Mouse (Mus musculus): ENCODE measurements around the gene 2010111I01Rik. TPM values are rescaled to one million over a fixed set of nuclear protein-coding genes. Genes with fewer than 3 reads are reported as not detected.
A peak's percentile ranks its signal among the peaks of the same experiment; 100 is the strongest.
"Not testable (repeated sequence)": the region's sequence is repeated elsewhere in the genome, so short reads cannot be mapped to it uniquely, and the experiment has no call there.

2010111I01Rik gene
- polyA plus RNA-seq, 1 experiment from 2014 or later: 134 TPM

DNA sequence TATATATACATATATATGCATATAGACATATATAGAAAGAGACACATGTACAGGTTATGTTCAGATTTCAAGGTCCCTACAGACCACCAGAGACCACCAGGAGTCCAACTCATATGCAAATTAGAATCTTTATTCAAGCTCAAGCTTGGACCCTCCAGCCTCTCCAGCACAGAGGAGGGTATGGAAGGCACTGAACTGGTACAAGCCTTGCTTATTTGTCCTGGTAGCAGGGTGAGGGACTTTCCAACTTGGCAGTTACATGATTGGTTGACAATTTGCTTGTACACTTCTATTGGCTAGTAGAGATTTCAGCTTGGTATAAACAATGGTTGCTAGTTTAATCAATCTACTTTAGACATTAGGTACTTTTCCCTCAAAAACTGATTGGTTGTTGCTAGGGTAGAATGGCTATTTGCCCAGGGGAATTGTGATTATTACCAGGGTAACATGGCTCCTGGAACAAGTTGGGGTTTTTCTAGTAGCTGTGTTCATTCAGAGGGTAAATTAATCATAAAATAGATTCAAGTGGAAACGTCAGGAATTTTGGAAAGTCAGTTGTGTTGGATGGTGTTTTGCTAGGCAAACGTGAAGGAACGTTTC is 25.3 kb downstream of the 2010111I01Rik start:
- no peak overlapping the region for H3K4me2 ChIP-seq (ENCODE audit: low read depth, severe bottlenecking)

DNA sequence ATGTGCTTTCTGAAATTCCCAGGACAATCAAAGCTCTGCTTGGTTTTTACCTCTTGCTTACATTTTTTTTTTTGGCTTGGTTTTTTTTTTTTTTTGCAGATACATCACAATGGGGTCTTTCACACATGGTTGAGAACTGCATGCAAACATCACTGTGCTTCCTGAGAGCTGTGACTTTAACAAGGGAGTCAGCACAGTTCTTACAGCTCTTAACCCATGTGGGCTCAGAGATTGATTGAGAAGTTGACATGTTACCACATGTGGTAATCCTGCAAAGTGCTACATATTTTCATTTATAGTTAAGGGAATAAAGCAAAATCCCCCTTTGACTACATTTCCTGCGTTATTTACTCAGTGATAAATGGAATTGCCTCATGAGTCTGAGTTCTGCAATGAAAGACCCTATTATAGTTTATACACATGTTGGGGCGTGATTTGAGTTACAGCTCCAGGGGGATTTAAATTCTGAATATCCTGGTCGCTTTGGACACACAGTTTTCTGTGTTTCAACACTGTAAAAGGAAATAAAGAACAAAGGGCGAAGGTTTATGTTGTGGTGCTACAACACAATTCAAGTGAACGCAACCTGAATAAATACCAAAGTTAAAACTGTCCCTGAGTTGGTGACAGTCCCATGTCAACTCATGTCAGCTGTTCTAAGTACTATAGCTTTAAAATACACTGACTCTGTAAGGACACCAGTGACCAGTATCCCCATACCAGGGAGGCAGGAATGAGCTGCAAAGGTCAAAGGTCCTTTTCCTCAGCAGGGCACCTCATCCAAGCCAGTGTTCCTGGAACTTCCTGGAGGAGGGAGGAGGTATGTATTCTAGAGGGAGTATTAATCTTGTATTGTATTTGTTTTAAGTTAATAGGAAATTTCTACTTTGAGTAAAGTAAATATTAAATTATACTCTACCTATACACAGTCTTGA is 29.1 kb downstream of the 2010111I01Rik start:
- no peak overlapping the region for H3K4me3 ChIP-seq (ENCODE audit: low read depth, low read length)
- no peak overlapping the region for H3K9ac ChIP-seq (ENCODE audit: low read length)
- no peak overlapping the region for H3K4me2 ChIP-seq (ENCODE audit: low read depth, severe bottlenecking)
- H3K4me1 ChIP-seq (ENCODE audit: control insufficient read depth, insufficient read depth, low read length): 0 out of 2 replicates have a peak, but pooled peaks cover 2% of the 10 kb centered on the region
- no peaks in the 10 kb centered on the region for H3K27me3 ChIP-seq (ENCODE audit: control insufficient read depth, insufficient read depth, low read length)
- ATAC-seq (ENCODE audit: insufficient number of reproducible peaks, low FRiP score, low TSS enrichment, low read depth): peak; percentile 73
- H3K27ac ChIP-seq (replicated peaks; ENCODE audit: low read depth, low read length): peak overlapping the region; percentile 62; the same call in 1 of the 2 replicates
- WGBS: 63% methylated on average over 5 of the region's 5 CpGs
- no peak for DNase-seq (ENCODE audit: low spot score)
- H3K36me3 ChIP-seq (ENCODE audit: control insufficient read depth, insufficient read depth, low read length): no peaks in the 10 kb centered on the region
- H3K9me3 ChIP-seq (ENCODE audit: control insufficient read depth, low read length): no peaks in the 10 kb centered on the region

More for the DNA sequence above, 25.3 kb downstream of the 2010111I01Rik start:
- no peaks in the 10 kb centered on the region for H3K36me3 ChIP-seq (ENCODE audit: control insufficient read depth, insufficient read depth, low read length)
- H3K27ac ChIP-seq (replicated peaks; ENCODE audit: low read depth, low read length): no peak overlapping the region
- no peaks in the 10 kb centered on the region for H3K27me3 ChIP-seq (ENCODE audit: control insufficient read depth, insufficient read depth, low read length)
- H3K9ac ChIP-seq (ENCODE audit: low read length): no peak overlapping the region
- H3K9me3 ChIP-seq (ENCODE audit: control insufficient read depth, low read length): no peaks in the 10 kb centered on the region
- H3K4me3 ChIP-seq (ENCODE audit: low read depth, low read length): no peak overlapping the region
- 0 out of 2 replicates have a peak, but pooled peaks cover 2% of the 10 kb centered on the region for H3K4me1 ChIP-seq (ENCODE audit: control insufficient read depth, insufficient read depth, low read length)
- DNase-seq (ENCODE audit: low spot score): no peak
- no peak for ATAC-seq (ENCODE audit: insufficient number of reproducible peaks, low FRiP score, low TSS enrichment, low read depth)
- 81% methylated on average over 3 of the region's 3 CpGs for WGBS

DNA sequence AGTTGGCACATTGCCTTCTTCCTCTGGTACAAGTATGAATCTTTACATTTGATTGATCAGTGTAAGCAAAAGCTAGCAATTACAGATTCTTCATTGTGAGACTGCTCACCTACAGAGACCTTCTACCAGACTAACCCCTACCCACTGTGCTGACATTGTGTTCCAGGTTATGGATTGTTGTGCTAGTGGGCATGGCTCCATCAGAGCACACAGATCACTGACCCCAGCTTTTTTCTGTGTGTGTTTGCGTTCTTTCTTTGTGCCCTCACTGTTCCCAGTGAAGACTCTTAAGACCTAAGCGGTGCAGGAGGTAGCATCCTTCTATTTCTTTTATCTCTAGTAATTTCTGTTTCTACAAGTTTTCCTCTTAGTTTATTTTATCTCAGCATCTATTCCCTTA is 32.1 kb downstream of the 2010111I01Rik start:
- Histone ChIP-seq H3K9me3 (ENCODE audit: control insufficient read depth, low read length) (no peaks in the 10 kb centered on the region), H3K4me3 (ENCODE audit: low read depth, low read length) (no peak overlapping the region), H3K36me3 (ENCODE audit: control insufficient read depth, insufficient read depth, low read length) (no peaks in the 10 kb centered on the region), H3K4me1 (ENCODE audit: control insufficient read depth, insufficient read depth, low read length) (0 out of 2 replicates have a peak, but pooled peaks cover 2% of the 10 kb centered on the region), H3K4me2 (ENCODE audit: low read depth, severe bottlenecking) (no peak overlapping the region), H3K27me3 (ENCODE audit: control insufficient read depth, insufficient read depth, low read length) (no peaks in the 10 kb centered on the region), H3K27ac (replicated peaks; ENCODE audit: low read depth, low read length) (no peak overlapping the region), H3K9ac (ENCODE audit: low read length) (no peak overlapping the region)
- DNase-seq (ENCODE audit: low spot score) (no peak), ATAC-seq (ENCODE audit: insufficient number of reproducible peaks, low FRiP score, low TSS enrichment, low read depth) (no peak)
- WGBS: 95% methylated on average over 2 of the region's 2 CpGs

DNA sequence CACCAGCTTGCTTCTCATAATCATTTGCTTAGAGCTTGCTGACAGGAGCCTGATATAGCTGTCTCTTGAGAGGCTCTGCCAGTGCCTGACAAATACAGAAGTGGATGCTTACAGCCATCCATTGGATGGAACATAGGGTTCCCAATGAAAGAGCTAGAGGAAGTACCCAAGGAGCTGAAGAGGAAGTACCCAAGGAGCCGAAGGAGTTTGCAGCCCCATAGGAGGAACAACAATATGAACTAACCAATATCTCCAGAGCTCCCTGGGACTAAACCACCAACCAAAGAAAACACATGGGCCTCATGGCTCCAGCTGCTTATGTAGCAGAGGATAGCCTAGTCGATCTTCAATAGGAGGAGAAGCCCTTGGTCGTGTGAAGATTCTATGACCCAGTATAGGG is 42.8 kb downstream of the 2010111I01Rik start:
- ATAC-seq (ENCODE audit: insufficient number of reproducible peaks, low FRiP score, low TSS enrichment, low read depth); H3K36me3 ChIP-seq (ENCODE audit: control insufficient read depth, insufficient read depth, low read length); H3K4me1 ChIP-seq (ENCODE audit: control insufficient read depth, insufficient read depth, low read length); H3K27me3 ChIP-seq (ENCODE audit: control insufficient read depth, insufficient read depth, low read length); H3K27ac ChIP-seq (replicated peaks; ENCODE audit: low read depth, low read length); H3K9ac ChIP-seq (ENCODE audit: low read length); H3K9me3 ChIP-seq (ENCODE audit: control insufficient read depth, low read length); H3K4me3 ChIP-seq (ENCODE audit: low read depth, low read length); DNase-seq (ENCODE audit: low spot score); H3K4me2 ChIP-seq (ENCODE audit: low read depth, severe bottlenecking): not testable (repeated sequence)
- WGBS: 88% methylated on average over 3 of the region's 3 CpGs

DNA sequence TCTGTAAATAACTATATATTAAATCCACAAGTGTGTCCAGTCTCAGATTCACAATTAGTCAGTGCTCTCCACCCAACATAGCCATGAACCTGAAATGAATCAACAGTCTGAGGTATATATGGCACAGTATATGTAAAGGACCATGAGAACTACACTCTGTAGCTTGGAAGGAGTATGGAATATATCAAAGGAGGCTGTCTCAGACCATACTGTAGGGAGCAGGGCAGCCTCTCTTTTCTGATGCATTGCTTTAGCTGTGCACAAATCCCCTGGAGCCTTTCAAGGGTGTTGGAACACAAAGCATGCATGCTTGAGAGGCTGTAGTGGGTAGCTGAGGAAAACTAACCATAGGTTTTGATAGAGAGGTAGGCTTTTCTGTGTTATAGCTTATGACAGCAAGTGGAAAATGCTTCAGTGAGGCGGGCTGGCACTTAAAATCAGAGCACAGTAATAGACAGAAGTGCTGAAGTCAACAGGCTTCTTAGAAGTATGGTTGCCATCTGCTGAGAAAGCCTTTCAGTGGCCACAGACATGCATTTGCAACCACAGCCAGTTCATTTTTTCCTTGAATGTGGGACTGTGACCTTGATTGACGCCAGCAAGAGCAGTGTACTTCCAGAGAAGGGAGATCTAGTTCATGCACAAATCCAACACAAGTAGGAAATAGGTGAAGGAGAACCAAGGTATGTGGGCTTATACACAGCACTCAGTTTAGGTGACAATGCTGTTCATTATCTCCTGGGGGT is 45.8 kb downstream of the 2010111I01Rik start:
- H3K9ac ChIP-seq (ENCODE audit: low read length): no peak overlapping the region
- H3K4me1 ChIP-seq (ENCODE audit: control insufficient read depth, insufficient read depth, low read length): no peaks in the 10 kb centered on the region
- ATAC-seq (ENCODE audit: insufficient number of reproducible peaks, low FRiP score, low TSS enrichment, low read depth) (no peak), DNase-seq (ENCODE audit: low spot score) (no peak)
- no peaks in the 10 kb centered on the region for H3K27me3 ChIP-seq (ENCODE audit: control insufficient read depth, insufficient read depth, low read length)
- no peak overlapping the region for H3K4me3 ChIP-seq (ENCODE audit: low read depth, low read length)
- no peak overlapping the region for H3K4me2 ChIP-seq (ENCODE audit: low read depth, severe bottlenecking)
- H3K9me3 ChIP-seq (ENCODE audit: control insufficient read depth, low read length): no peaks in the 10 kb centered on the region
- no peak overlapping the region; the same call in 1 of the 2 replicates for H3K27ac ChIP-seq (replicated peaks; ENCODE audit: low read depth, low read length)
- H3K36me3 ChIP-seq (ENCODE audit: control insufficient read depth, insufficient read depth, low read length): no peaks in the 10 kb centered on the region
- whole genome bisulfite sequencing: 91% methylated on average over 2 of the region's 2 CpGs

DNA sequence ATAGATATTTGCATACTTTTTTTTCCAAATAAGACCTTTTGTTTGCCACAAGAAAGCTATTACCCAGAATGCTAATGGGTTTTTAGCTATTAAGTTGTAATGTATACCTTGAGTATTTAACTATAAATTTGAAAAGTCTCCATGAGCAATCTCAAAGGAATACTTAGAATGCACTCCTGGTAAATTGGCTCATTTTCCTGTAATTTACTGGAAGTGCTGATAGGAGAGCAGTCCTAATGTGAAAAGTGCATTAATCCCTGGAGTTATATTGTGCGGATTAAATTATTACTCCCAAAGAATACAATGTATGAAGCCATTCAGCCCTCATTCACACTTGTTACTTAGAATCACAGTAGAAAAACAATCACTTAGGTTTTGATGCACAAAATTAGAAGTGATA is 49.7 kb downstream of the 2010111I01Rik start:
- H3K4me1 ChIP-seq (ENCODE audit: control insufficient read depth, insufficient read depth, low read length): no peaks in the 10 kb centered on the region
- DNase-seq (ENCODE audit: low spot score) (no peak), ATAC-seq (ENCODE audit: insufficient number of reproducible peaks, low FRiP score, low TSS enrichment, low read depth) (no peak)
- 93% methylated on average over 1 of the region's 1 CpGs for WGBS
- H3K4me2 ChIP-seq (ENCODE audit: low read depth, severe bottlenecking): no peak overlapping the region
- no peaks in the 10 kb centered on the region for H3K36me3 ChIP-seq (ENCODE audit: control insufficient read depth, insufficient read depth, low read length)
- H3K27ac ChIP-seq (replicated peaks; ENCODE audit: low read depth, low read length): no peak overlapping the region
- H3K27me3 ChIP-seq (ENCODE audit: control insufficient read depth, insufficient read depth, low read length): no peaks in the 10 kb centered on the region
- H3K4me3 ChIP-seq (ENCODE audit: low read depth, low read length): no peak overlapping the region
- H3K9ac ChIP-seq (ENCODE audit: low read length): no peak overlapping the region
- H3K9me3 ChIP-seq (ENCODE audit: control insufficient read depth, low read length): no peaks in the 10 kb centered on the region

DNA sequence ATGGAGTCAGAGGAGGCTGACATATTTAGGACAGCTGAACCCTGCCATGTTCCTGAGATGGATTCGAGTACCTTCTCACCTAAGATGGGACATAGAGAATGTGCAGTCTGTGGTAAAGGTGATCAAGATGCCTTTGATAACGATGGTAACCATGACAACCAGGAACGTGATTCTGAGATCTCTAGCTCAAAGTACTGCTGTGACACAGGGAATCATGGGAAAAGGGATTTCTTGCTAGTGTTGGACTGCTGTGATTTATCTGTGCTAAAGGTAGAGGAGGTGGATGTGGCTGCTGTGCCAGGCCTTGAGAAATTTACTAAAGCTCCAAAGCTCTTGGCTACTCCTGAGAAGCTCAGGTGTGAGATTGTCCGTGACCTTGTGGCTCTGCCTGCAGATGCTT is 50.7 kb downstream of the 2010111I01Rik start:
- whole genome bisulfite sequencing: 81% methylated on average over 4 of the region's 4 CpGs
- Histone ChIP-seq H3K4me3 (ENCODE audit: low read depth, low read length) (no peak overlapping the region), H3K9me3 (ENCODE audit: control insufficient read depth, low read length) (no peaks in the 10 kb centered on the region), H3K4me2 (ENCODE audit: low read depth, severe bottlenecking) (no peak overlapping the region), H3K27me3 (ENCODE audit: control insufficient read depth, insufficient read depth, low read length) (no peaks in the 10 kb centered on the region), H3K9ac (ENCODE audit: low read length) (no peak overlapping the region), H3K27ac (replicated peaks; ENCODE audit: low read depth, low read length) (no peak overlapping the region), H3K4me1 (ENCODE audit: control insufficient read depth, insufficient read depth, low read length) (no peaks in the 10 kb centered on the region), H3K36me3 (ENCODE audit: control insufficient read depth, insufficient read depth, low read length) (no peaks in the 10 kb centered on the region)
- ATAC-seq (ENCODE audit: insufficient number of reproducible peaks, low FRiP score, low TSS enrichment, low read depth) (no peak), DNase-seq (ENCODE audit: low spot score) (no peak)

DNA sequence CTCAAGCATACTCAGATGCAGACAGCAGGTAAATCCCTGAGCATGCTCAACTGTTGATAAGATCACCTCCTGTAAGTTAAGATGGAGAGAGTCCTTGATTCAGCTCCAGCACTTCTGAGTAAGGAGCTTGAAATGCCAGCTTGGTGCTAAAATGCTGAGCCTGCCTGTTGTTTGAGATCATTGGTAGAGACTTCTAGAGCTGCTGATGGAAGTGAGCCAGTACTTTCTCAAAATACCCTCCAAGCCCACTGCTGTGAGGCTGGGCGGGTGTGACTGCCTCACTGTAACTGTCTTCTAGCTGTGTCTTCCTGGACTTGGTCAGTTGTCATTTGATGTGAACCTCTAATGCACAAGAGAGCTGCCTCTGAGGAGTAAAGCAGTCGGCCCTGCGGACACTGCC is 51.4 kb downstream of the 2010111I01Rik start:
- WGBS: 97% methylated on average over 3 of the region's 3 CpGs
- no peak overlapping the region for H3K4me3 ChIP-seq (ENCODE audit: low read depth, low read length)
- no peaks in the 10 kb centered on the region for H3K4me1 ChIP-seq (ENCODE audit: control insufficient read depth, insufficient read depth, low read length)
- no peak overlapping the region for H3K9ac ChIP-seq (ENCODE audit: low read length)
- H3K36me3 ChIP-seq (ENCODE audit: control insufficient read depth, insufficient read depth, low read length): no peaks in the 10 kb centered on the region
- no peaks in the 10 kb centered on the region for H3K27me3 ChIP-seq (ENCODE audit: control insufficient read depth, insufficient read depth, low read length)
- H3K27ac ChIP-seq (replicated peaks; ENCODE audit: low read depth, low read length): no peak overlapping the region
- no peaks in the 10 kb centered on the region for H3K9me3 ChIP-seq (ENCODE audit: control insufficient read depth, low read length)
- H3K4me2 ChIP-seq (ENCODE audit: low read depth, severe bottlenecking): no peak overlapping the region
- no peak for DNase-seq (ENCODE audit: low spot score)
- ATAC-seq (ENCODE audit: insufficient number of reproducible peaks, low FRiP score, low TSS enrichment, low read depth): no peak

Data from limb, embryonic 11.5 days (tissue).